Mouse (Mus musculus) left cerebral cortex, postnatal 10 days (tissue): Measurements from ENCODE around the gene Slc8a1. TPM values are rescaled to one million over a fixed set of nuclear protein-coding genes. Genes with fewer than 3 reads are reported as not detected.

Experiments
- DNase-seq, 2 experiments: peaks; one replicate each; pipeline ENCODE4 v3.0.0; 2021 to 2022; ENCODE audit warnings: low spot score in 2 of 2, mixed read lengths in 1 of 2; ENCODE audit errors: extremely low spot score in 1 of 2
- intact Hi-C: fragments of 180-260 bp; cut with DNase I; formaldehyde crosslinking; loops from one replicate; pipeline ENCODE4 v1.15.1; 2025
- total RNA-seq, 2 experiments: library from RNA; stranded (reverse); gene quantifications; 2 replicates each; pipeline ENCODE4 v1.2.3; 2021

The Slc8a1 gene
- total RNA-seq, 2 experiments from 2014 or later = 289 to 295 TPM

DNA sequence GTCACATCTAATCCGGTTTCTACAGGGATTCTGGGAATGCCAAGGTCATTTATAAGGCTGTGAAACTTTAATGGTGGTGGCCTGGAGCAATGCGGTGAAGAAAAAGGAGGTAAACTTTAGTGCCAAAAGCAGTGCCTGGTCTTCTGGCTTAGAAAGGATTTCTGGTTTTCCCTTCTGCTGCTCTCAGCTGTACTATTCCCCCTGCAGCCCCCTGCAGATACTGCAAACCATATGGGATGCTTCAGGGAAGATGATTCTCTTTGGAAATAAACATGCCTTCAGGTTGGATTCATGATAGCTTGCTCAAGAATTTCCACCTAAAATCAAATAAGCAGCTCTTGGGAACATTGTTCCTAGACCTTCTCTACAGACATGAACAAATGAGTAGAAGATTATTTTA, 208.3 kb downstream of the Slc8a1 start:
- intact Hi-C loops = no loop called here
- no peak for DNase-seq

DNA sequence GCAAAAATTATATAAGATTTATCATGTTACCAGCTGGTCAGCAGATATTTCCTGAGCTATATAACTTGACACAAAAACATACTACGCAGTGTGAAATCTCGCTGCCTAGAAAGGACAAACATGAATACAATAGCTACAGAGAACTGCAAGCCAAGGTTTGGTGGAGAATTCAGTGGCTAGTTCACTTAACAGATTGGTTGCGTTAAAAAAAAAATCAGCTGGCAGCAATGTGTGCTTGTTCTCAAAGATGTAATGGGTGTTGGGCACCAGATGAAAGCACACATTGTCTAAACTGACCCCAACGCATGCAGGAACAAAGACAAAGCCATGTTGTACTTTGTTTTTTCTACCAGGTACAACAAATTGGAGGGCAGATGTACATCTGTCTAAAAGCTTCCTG, 209.2 kb downstream of the Slc8a1 start:
- DNase-seq = no peak
- intact Hi-C loops = no loop called here

DNA sequence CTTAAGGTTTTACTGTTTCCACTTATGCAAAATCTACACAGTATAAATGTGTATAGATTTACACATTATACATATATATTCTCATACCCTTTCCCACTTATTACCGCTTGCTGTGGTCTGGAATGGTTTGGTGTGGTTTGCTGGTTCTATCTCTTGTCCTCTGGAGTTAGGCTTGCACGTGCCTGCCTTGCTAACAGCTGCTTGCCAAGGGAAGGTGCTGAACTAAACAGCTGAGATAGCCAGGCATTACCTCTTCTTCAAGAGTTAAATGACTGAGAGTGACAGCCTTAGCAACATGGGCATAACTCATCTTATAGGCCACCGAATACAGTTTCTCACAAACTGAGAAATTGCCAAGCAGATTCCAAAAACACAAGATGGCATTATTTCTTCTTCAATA, 211.7 kb downstream of the Slc8a1 start:
- intact Hi-C loops = no loop called here
- no peak for DNase-seq

GRCm38 (mm10) chr17:81524826-81525225, 213.4 kb downstream of the Slc8a1 start:
- intact Hi-C loops = no loop called here
- DNase-seq = no peak

DNA sequence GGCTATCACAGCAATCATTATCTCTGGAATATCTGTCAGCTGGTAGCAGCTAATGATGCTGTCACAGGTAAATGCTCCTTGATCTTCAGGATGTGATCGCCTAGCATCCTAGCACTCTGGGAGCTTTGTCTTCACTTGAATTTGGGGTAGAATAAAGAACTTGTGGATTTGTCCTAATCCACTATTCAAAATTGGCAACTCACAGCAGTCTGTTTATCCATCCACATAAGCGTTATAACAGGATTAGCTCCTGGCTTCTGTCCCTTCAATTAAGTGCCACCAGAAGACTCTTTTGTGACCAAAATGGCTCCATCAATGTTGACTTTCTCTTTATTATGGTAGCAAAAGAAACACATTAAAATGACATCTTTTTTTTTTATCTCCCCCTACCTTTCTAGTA, 214.2 kb downstream of the Slc8a1 start:
- DNase-seq = no peak
- intact Hi-C loops = no loop called here

GRCm38 (mm10) chr17:81518316-81519025, 219.7 kb downstream of the Slc8a1 start:
- intact Hi-C loops = no loop called here
- no peak for DNase-seq

- intact Hi-C loops = no loop called here
- no peak for DNase-seq
Observed at GRCm38 (mm10) chr17:81516155-81516554, 222.0 kb downstream of the Slc8a1 start.

DNA sequence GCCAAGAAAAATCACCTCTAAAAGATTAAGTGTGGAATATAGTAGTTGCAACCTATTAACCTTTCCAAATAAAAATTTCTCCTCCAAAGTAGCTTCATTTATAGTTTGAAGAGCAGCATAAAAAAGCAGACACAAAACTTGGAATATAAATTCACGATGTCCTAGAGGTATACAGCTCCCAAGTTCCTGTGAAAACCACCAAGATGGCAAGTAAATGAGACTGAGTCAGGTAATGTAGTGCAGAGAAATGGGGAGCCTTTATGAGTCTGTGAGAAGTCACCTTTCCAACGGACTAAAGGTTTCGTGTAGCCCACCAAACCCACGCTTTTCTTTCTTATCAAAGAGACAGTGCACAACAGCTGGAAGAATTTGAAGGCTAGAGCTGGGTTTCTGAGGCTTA, 224.2 kb downstream of the Slc8a1 start:
- no peak for DNase-seq
- intact Hi-C loops = no loop called here

DNA sequence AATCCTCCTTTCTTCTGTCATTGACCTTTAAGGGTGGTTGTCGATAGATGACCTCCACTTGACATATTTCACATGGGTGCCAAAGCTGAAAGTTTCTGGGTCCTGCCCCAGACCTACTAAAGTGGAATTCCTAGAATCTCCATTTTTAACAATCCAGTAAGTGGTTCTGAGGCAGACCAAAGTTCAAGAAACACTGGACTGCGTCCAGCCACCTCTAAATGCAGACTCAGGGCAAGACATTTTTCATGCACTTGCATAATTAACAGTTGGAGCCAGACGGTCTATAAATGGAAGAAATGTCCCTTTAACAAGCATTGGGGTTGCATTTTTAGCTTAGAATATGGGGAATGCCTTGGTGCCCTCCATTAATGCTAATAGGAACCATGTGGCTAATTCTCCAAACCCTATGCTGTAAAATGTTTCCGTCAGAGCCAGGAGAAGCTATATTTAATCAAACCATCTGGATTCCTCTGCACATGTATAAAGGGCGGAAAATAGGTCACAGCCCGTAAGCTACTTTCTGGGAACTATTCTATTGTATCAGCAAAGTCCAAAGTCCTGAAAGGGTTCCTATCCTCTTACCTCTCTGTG, 224.7 kb downstream of the Slc8a1 start:
- no peak for DNase-seq
- intact Hi-C loops = no loop called here

GRCm38 (mm10) chr17:81505162-81505685, 233.0 kb downstream of the Slc8a1 start:
- intact Hi-C loops = no loop called here
- peak in 1 of 2 experiments; percentile 19 for DNase-seq

GRCm38 (mm10) chr17:81504040-81504439, 234.1 kb downstream of the Slc8a1 start:
- no peak for DNase-seq
- intact Hi-C loops = no loop called here

DNA sequence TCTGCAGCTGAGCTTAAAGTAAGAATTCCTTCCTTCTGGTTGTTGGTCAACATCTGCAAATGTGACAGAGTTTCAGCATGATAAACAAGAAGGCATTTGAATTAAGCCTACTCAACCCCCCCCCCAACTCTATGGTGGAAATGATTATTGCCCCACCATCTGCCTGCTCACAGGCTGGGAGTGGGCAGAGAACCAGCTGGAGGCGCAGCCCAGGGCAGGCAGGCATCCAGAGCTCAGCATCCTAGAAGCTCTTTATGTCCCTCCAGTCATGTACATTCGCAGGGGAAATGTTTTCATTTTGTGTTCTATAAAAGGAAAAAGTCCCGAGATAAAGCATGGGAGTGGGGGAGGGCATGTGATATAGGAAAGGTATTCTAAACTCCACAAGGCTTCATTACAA, 235.4 kb downstream of the Slc8a1 start:
- intact Hi-C loops = no loop called here
- peak; percentile 29 to 37 for DNase-seq

- intact Hi-C loops = no loop called here
- no peak for DNase-seq
Observed at GRCm38 (mm10) chr17:81500686-81501407, 237.3 kb downstream of the Slc8a1 start.

- intact Hi-C loops = no loop called here
- no peak for DNase-seq
Observed at GRCm38 (mm10) chr17:81497919-81498318, 240.3 kb downstream of the Slc8a1 start.

DNA sequence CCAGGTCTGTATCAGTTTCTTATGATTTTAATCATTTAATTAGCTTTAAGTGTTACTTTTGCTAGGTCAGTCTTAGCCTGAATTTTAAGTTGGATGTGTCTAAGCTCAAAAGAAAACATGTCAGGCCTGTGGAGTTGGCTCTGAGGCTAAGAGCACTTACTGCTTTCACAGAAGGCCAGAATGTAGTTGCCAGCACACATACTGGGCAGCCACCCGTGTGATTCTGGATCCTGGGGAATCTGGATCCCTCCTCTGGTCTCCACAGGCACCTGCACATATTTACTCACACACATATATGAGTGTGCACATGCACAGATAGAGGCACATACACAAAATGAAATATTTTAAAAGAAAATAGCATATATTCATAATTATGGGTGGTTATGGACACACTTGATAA, 241.6 kb downstream of the Slc8a1 start:
- intact Hi-C loops = no loop called here
- no peak for DNase-seq

DNA sequence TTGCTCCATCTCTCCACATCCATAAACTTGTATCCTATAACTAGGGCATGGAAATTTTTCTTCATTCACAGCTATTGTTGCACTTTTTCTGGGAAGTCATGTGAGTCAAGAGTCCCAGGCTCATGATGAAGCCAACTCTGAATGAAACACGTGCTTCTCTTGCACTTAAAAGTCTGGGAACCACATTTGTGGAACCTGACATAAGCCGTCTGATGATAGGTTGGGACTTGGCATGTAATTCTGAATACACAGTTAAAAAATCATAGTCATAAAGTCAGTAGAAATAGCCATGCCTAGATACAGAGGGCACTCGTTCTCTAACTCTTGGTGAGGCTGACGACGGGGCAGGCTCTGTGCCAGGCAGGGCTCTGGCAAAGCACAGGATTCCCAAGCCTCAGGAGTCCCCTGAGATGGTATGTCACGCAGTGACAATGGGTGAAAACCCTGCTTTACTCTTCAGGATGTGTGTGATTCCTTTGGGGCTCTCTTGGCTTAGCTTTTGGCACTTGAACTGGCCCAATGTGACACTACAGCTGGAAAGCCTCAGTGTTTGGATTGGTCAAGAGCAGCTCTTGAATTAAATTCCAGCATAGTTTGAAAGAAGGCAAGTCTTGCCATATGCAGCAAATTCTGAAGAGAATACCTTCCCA, 245.8 kb downstream of the Slc8a1 start:
- DNase-seq = peak in 1 of 2 experiments; percentile 22
- intact Hi-C loops = no loop called here

GRCm38 (mm10) chr17:81486388-81486787, 251.8 kb downstream of the Slc8a1 start:
- intact Hi-C loops = loop anchor here (10.0 kb wide), 1 partner anchor 178 kb away; no protein-coding TSS in a partner anchor

DNA sequence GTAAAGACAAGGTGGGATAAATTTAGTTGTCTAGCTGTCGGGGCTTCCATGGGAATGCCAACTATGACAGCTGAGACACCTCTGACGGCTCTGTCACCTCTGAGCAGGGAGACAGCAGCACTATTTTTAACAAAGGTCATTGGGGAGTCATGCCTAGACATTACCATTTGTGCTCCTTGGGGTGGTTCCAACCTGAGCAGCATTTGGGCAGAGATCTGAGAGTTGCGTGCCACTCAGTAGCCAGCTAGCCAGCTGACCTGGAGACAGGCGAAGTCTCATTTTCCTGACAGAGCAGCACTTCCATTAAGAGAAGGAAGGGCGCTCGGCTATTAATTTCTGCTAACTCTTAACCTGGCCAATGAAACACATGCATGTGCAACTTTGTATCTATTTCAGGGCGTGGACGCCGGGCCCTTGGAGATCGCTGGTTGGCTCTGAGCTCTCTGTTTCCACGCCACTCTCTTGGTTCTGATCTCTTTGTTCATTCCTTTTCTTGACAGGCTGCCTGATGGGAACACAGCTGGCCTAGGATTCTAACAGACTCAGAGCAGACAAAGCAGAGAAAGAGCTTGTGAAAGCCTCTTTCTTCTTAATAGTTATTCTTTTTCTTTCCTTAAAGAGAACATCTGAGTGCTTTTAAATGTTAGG, 256.2 kb downstream of the Slc8a1 start:
- no peak for DNase-seq
- intact Hi-C loops = loop anchor here (10.0 kb wide), 1 partner anchor 183 kb away; no protein-coding TSS in a partner anchor

More at GRCm38 (mm10) chr17:81486388-81486787, 251.8 kb downstream of the Slc8a1 start:
- no peak for DNase-seq
